Mouse (Mus musculus) retina, postnatal 7 days (tissue): Measurements from ENCODE around the gene Six3.

Source experiments
- DNase-seq: peaks from one replicate; pipeline ENCODE4 v3.0.0-alpha.2; 2012; ENCODE audit warnings: low read depth, low spot score

The Six3 gene

GRCm38 (mm10) chr17:85612526-85613265 lies 712 bp upstream of the Six3 start:
- DNase-seq, result no peak

- no peak for DNase-seq
Observed at GRCm38 (mm10) chr17:85614011-85614721, 758 bp downstream of the Six3 start.

- no peak for DNase-seq
Observed at GRCm38 (mm10) chr17:85614722-85615331, 1.4 kb downstream of the Six3 start.

GRCm38 (mm10) chr17:85615586-85615985 lies 2.2 kb downstream of the Six3 start:
- no peak for DNase-seq

- no peak for DNase-seq
Observed at GRCm38 (mm10) chr17:85616526-85617500, 3.4 kb downstream of the Six3 start.

GRCm38 (mm10) chr17:85617566-85618358 lies 4.4 kb downstream of the Six3 start:
- no peak for DNase-seq

GRCm38 (mm10) chr17:85618359-85619112 lies 5.1 kb downstream of the Six3 start:
- DNase-seq, result no peak

GRCm38 (mm10) chr17:85619113-85620085 lies 6.0 kb downstream of the Six3 start:
- DNase-seq, result no peak

GRCm38 (mm10) chr17:85620086-85620481 lies 6.7 kb downstream of the Six3 start:
- DNase-seq, result no peak

GRCm38 (mm10) chr17:85620680-85621504 lies 7.5 kb downstream of the Six3 start:
- peak; percentile 72 for DNase-seq

GRCm38 (mm10) chr17:85621505-85622310 lies 8.3 kb downstream of the Six3 start:
- DNase-seq, result no peak

GRCm38 (mm10) chr17:85622493-85623157 lies 9.2 kb downstream of the Six3 start:
- DNase-seq, result no peak

GRCm38 (mm10) chr17:85623161-85624050 lies 10.0 kb downstream of the Six3 start:
- no peak for DNase-seq

GRCm38 (mm10) chr17:85624051-85624420 lies 10.6 kb downstream of the Six3 start:
- no peak for DNase-seq
